Mouse (Mus musculus) thymus, adult 2 months (tissue): ENCODE measurements at regions not wholly inside any gene's neighbourhood (a gene's known extent, or its start where the extent isn't known, plus 50 kb on each side); places are given as distances from the start of the nearest gene placed in this dataset.

ENCODE experiments used
- DNase-seq: peaks from one replicate; pipeline ENCODE4 v3.0.0; 2021
- H3K27ac ChIP-seq: fragments of 200-500 bp; 2 replicates; pipeline ENCODE4 v1.5.1; 2012; ENCODE audit warnings: low read length, control low read depth; ENCODE audit not compliant: control insufficient read depth, insufficient read depth
- H3K27me3 ChIP-seq: fragments of 200-500 bp; 2 replicates; pipeline ENCODE4 v1.6.1; 2012; ENCODE audit warnings: mild to moderate bottlenecking, low read length, moderate library complexity, mixed read lengths; ENCODE audit not compliant: control insufficient read depth, insufficient read depth
- H3K36me3 ChIP-seq: fragments of 200-500 bp; 2 replicates; pipeline ENCODE4 v1.6.1; 2012; ENCODE audit warnings: mild to moderate bottlenecking, low read length, moderate library complexity; ENCODE audit not compliant: control insufficient read depth, insufficient read depth
- H3K4me1 ChIP-seq: fragments of 200-500 bp; replicated peaks from 2 replicates; pipeline ENCODE4 v1.6.1; 2012; ENCODE audit warnings: low read length; ENCODE audit not compliant: control insufficient read depth, insufficient read depth
- H3K4me3 ChIP-seq: fragments of 200-500 bp; 2 replicates; pipeline ENCODE4 v1.5.1; 2012; ENCODE audit warnings: mild to moderate bottlenecking, low read length, control low read depth, moderate library complexity; ENCODE audit not compliant: control insufficient read depth, insufficient read depth
- CTCF ChIP-seq: fragments of 200-500 bp; IDR thresholded peaks from 2 replicates; pipeline ENCODE4 v1.5.1; 2012; ENCODE audit warnings: mild to moderate bottlenecking, control low read depth, low read length, moderate library complexity, borderline replicate concordance; ENCODE audit not compliant: control insufficient read depth, poor library complexity, insufficient read depth; ENCODE audit errors: extremely low read depth
- POLR2A ChIP-seq: fragments of 200-500 bp; IDR thresholded peaks from 2 replicates; pipeline ENCODE4 v1.6.1; 2012; ENCODE audit warnings: mild to moderate bottlenecking, low read length, control low read depth, moderate library complexity; ENCODE audit not compliant: control insufficient read depth, poor library complexity, insufficient read depth; ENCODE audit errors: extremely low read depth
- WGBS: fragments of 180-500 bp; shearing (Covaris S2); methylation state at CpG from one replicate; pipeline ENCODE4 v1.1.7; 2018; 5-methylcytosine and 5-hydroxymethylcytosine counted together

DNA sequence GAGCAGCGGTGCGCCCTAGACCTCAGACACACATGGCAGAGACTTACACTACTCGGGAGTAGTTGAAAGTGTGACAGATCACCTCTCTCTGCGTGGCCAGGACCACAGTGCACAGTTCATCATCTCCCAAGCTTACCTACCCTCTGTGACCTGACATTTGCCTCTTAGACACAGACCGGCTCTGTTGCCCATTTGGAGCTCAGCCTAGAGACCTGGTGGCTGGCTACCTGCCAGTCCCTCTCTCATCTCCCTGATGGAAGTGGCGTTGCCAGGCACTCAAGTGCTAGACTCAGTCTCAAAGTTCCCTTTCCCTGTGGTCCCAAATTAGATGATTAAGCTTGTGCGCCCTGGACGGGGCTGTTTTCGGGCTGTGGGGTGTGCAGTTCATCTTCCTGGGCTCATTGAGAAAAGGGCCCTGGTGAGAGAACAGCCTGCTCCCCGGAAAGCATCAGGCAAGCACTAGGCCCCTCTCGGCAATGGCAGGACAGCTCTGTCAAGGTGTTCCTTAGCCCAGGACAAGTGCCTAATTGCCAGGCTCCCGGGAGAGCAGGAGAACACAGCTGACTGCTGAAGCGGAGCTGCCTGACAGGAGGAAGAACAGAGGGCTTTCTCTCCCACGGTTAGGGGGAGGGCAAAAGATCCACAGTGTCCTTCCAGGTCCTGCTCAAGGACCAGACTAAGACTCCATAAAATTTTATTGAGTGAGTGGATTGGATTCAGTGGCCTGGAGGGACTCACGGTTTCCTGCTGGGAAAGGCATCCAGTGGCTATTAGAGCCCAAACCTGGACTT, 119.5 kb upstream of the A530016L24Rik start:
- H3K4me1 ChIP-seq = no peaks in the 10 kb centered on the region
- H3K36me3 ChIP-seq = no peaks in the 10 kb centered on the region
- 74% methylated on average over 15 of the region's 15 CpGs for WGBS
- TF ChIP-seq CTCF (no peak), POLR2A (no peak)
- no peak for DNase-seq
- H3K27ac ChIP-seq = no peak overlapping the region
- no peak overlapping the region for H3K4me3 ChIP-seq
- H3K27me3 ChIP-seq = no peaks in the 10 kb centered on the region

DNA sequence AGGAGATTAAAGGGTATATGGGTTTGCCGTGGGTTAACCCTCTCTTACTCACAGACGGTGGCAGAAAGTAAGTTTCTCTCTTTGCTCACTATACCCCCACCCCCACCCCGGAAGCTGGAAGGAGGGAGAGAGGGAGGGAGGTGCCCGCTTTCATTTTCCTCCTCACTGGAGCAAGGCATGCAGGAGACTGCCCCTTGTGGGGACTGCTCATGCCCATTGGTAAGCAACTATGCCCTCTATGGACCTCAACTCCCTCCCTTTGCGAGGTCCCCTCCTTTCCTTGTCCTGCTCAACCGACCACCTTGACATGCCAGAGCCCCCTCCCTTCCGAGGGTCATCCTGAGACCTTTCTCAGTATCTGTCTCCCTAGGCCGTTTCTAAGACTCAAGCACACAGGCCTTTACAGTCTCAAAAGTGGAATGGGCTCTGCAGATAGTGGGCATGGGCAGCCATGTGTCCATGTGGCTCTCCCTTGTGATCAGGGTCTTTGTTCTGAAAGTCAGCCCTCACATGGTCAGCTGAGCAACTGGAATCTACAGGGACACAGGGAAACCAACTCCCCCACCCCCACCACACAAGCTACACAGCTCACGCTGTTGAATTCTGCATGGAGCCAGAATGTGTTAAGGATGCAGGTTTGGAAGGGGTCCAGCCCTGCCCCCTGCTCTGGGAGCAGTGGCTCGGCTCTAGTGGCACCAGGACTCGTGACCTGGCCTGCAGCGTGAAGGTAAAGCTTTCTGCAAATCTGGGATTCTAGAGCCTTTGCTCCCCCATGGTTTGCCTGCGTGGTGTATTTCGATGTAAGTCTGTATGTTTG, 116.8 kb upstream of the A530016L24Rik start:
- TF ChIP-seq CTCF (no peak), POLR2A (no peak)
- no peaks in the 10 kb centered on the region for H3K36me3 ChIP-seq
- no peak overlapping the region for H3K4me3 ChIP-seq
- WGBS = 84% methylated on average over 14 of the region's 14 CpGs
- no peaks in the 10 kb centered on the region for H3K27me3 ChIP-seq
- no peak overlapping the region for H3K27ac ChIP-seq
- DNase-seq = no peak
- H3K4me1 ChIP-seq = no peaks in the 10 kb centered on the region

DNA sequence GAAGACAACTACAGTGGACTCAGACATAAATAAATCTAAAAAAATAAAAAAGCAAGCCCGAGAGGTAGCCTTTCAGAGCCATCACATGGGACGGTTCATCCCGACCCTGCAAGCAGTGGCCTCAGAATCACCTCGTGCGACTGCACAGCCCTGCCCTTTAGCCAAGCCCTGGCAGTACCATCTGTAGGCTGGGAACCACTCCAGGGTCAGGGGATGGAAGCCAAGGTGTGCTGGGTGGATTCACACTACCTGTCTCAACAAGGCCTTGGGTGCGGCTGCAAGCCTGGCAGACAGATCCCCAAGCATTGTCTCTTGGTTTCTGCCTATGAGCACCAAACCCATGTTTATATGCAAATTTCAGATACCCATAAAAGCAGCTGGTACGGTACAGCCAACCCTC, 115.3 kb upstream of the A530016L24Rik start:
- Histone ChIP-seq H3K27ac (no peak overlapping the region), H3K27me3 (no peaks in the 10 kb centered on the region), H3K4me1 (no peaks in the 10 kb centered on the region), H3K4me3 (no peak overlapping the region), H3K36me3 (no peaks in the 10 kb centered on the region)
- TF ChIP-seq POLR2A (no peak), CTCF (no peak)
- no peak for DNase-seq
- 88% methylated on average over 7 of the region's 7 CpGs for WGBS

DNA sequence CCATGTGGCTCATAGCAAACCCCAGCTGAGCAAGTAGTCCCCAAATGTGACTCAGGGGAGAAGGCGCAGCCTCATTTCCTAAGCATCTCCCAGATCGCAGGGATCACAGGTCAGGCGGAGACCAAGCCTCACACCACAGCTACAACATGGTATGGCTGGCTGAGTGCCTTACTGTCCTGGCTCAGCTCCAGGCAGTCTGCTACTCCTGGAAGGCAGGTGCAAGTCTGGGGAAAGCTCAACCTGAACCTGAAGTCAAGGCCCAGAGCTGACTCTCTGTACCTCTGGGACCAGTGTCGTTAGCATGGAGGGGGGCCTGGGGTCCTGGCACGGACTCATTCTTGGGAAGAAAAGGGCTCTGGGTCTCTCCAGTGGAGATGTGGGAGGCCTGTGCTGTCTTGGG, 113.0 kb upstream of the A530016L24Rik start:
- H3K27me3 ChIP-seq = no peaks in the 10 kb centered on the region
- 86% methylated on average over 5 of the region's 5 CpGs for WGBS

DNA sequence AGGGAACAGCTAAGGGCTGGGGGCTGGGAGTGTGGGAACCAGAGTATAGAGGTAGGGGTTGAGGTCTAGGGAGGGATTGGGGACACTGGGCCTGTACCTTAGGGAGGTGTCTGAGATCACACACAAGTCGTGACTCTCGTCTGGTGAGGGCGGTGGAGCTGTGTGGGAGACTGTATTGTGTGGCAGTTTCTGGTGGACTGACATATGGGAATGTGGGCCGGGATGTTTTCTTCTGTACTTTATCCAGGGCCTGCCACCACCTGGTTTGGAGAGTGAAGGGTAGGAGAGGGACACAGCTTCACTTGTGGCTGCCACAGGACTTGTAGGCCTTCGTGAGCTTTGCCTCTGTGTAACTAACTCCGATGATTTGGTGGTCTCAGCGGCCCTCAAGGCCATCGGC, 112.5 kb upstream of the A530016L24Rik start:
- no peak for TF ChIP-seq POLR2A
- no peak for TF ChIP-seq CTCF
- Histone ChIP-seq H3K27me3 (no peaks in the 10 kb centered on the region), H3K4me3 (no peak overlapping the region), H3K4me1 (no peaks in the 10 kb centered on the region), H3K27ac (no peak overlapping the region), H3K36me3 (no peaks in the 10 kb centered on the region)
- DNase-seq = no peak
- 96% methylated on average over 8 of the region's 8 CpGs for WGBS

More for the DNA sequence above, 113.0 kb upstream of the A530016L24Rik start:
- H3K4me3 ChIP-seq = no peak overlapping the region
- H3K36me3 ChIP-seq = no peaks in the 10 kb centered on the region
- TF ChIP-seq CTCF = no peak
- TF ChIP-seq POLR2A = no peak
- no peaks in the 10 kb centered on the region for H3K4me1 ChIP-seq
- DNase-seq = no peak
- H3K27ac ChIP-seq = no peak overlapping the region

DNA sequence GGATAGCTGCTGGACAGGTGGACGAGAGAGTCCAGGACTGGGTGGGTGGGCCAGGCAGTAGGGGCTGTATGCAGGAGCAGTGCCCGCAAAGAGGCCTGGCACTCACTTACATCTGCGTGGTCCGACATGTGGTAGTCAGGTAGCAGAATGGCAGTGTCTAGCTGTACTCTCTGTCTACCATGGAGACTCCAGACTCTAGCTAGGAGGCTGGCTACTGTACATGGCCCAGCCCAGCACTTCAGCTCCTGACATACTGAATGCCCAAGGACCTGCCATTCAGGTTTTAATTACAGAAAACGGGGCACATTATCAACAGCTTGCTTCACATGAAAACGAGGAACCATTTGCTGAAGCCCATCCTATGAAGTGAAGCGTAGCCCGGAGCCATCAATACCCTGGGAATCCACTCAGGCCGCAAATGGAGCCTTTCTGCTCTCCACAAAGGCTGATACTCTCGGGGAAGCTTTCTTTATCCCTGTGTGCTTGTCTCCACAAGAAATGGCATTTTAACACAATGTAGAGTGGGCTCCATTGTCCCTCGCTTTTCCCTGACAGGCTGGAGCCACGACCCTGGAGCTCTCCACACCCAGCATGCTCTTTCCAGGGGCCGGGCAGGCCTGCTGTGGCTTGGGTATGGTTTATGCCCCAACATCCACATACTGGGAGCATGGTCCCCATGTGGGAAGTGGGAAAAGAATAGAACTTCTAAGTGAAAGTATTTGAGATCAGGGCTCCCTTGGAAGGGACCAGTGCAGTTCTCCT, 110.6 kb upstream of the A530016L24Rik start:
- DNase-seq = no peak
- Histone ChIP-seq H3K36me3 (no peaks in the 10 kb centered on the region), H3K27me3 (no peaks in the 10 kb centered on the region), H3K4me1 (no peaks in the 10 kb centered on the region), H3K4me3 (no peak overlapping the region), H3K27ac (no peak overlapping the region)
- TF ChIP-seq POLR2A (no peak), CTCF (no peak)
- WGBS = 93% methylated on average over 13 of the region's 13 CpGs
